Mouse (Mus musculus): ENCODE results near the gene Lamtor2.

Lamtor2 gene

DNA sequence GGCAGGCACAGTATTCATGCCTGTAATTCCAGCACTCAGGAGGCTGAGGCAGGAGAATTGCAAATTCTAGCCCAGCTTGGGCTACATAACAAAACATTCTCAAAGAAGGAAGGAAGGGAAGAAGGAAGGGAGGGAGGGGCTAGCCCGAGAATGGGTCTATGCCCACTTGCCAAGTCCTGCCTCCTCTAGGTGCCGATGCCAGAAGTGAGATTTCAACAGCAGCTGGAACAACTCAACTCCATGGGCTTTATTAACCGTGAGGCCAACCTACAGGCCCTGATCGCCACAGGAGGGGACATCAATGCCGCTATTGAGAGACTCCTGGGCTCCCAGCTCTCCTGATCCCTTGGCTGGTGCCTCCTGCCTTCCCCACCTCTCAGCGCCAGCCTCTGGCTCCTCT is 15.0 kb upstream of the Lamtor2 start:
- no peak for DNase-seq (ENCODE audit: low spot score)

DNA sequence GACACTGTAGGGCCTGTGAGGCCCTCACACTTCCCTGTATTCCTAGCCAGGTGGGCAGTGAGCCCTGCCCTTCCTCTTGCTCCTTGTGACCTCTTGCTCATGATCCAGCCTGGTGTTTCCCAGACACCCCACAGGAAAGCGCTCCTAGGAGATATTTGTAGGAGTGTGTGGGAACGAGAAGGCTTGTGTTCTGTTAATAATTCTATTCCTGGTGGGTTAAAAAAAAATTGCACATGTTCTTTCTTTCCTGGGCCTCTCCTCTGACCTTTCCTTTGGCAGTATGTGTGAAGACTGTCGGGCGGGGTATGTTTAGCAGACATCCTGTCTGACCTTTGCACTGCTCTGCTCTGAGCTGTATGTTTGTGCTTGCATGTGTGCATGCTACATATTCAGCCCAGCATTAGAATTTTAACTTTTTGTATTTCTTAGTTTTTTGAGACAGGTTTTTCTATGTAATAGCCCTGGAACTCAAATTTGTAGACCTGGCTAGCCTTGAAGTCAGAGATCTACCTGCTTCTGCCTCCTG is 13.7 kb upstream of the Lamtor2 start:
- no peak for DNase-seq (ENCODE audit: low spot score)

- no peak for DNase-seq (ENCODE audit: low spot score)
Observed at GRCm38 (mm10) chr3:88566116-88566515, 13.2 kb upstream of the Lamtor2 start.

DNA sequence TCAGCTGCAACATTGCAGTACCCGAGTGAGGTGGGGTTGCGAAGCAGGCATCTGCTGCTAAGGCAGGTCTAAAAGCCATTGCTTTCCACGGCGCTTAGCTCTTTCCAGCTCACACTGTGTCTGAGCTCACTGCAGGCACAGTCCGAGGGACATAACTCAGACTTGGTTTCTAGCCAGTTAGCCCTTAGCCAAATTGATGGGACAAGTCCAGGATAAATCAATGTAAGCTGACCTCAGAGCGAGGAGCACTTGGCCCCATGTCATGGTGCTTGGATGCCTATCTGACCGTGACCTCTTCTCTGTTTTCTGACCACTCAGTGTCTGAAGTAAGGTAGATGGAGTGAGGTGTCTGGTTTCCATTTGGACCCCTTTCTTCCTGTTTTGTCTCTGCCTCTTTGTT is 11.1 kb upstream of the Lamtor2 start:
- no peak for DNase-seq (ENCODE audit: low spot score)

DNA sequence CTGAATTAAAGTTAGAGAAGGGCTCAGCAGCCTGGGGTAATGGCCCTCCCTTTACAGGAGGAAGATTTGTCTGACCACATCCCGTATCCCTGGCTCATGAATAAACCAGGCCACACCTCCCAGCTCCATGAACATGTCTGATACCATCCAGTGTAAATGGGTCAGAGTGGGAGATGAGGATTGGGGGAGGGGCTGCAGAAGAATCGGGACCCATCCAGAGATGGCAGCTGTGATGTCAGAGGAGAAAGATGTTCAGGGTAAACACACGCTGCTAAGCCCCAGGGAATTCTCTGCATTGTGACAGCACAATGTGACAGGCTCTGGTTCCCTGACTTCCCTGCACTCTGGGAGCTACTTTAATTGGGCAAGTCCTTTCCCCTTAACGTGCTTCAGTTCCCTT is 10.6 kb upstream of the Lamtor2 start:
- no peak for DNase-seq (ENCODE audit: low spot score)

GRCm38 (mm10) chr3:88561989-88562388 is 9.1 kb upstream of the Lamtor2 start:
- no peak for DNase-seq (ENCODE audit: low spot score)

DNA sequence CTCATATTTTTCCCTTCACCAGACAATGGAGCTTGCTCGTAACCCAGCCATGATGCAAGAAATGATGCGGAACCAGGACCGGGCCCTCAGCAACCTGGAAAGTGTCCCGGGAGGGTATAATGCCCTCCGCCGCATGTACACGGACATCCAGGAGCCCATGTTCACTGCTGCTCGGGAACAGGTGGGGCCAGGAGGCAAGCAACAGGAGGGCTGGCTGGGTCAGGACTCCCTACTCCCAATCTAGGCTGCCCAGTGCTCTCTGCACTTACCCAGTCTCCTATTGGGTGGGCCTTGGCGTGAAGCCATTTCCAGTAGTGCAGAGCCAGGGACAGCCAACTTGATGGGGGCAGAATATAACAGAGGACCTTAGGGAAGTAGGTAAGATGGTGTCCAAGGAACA is 6.7 kb upstream of the Lamtor2 start:
- no peak for DNase-seq (ENCODE audit: low spot score)

DNA sequence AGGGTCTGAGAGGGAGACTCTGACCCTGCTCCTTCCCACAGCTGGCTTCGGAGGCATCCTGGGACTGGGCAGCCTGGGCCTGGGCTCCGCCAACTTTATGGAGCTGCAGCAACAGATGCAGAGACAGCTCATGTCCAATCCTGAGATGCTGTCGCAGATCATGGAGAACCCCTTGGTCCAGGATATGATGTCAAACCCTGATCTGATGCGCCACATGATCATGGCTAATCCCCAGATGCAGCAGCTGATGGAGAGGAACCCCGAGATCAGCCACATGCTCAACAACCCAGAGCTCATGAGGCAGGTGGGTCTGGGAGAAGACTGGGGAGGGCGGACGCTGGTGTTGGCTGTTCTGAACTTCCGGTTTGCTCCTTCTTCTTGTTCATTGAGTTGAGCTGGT is 3.7 kb upstream of the Lamtor2 start:
- DNase-seq (ENCODE audit: low spot score), result no peak

DNA sequence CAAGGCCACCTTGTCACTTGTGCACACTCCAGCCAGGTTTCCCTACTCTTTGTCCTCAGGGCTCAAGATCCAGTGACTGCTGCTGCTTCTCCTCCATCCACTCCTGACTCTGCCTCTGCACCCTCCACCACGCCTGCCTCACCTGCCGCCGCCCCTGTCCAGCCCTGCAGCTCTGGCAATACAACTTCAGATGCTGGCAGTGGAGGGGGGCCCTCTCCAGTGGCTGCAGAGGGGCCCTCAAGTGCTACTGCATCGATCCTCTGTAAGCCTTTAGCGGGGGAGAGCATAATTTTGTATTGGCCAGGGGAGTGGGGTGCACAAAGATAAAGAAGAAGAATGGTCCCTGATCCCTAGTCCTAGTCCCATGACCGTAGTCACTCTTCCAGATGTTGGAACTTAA is 2.9 kb upstream of the Lamtor2 start:
- DNase-seq (ENCODE audit: low spot score), result no peak

- DNase-seq (ENCODE audit: low spot score), result no peak
Observed at GRCm38 (mm10) chr3:88555069-88555605, 2.3 kb upstream of the Lamtor2 start.

DNA sequence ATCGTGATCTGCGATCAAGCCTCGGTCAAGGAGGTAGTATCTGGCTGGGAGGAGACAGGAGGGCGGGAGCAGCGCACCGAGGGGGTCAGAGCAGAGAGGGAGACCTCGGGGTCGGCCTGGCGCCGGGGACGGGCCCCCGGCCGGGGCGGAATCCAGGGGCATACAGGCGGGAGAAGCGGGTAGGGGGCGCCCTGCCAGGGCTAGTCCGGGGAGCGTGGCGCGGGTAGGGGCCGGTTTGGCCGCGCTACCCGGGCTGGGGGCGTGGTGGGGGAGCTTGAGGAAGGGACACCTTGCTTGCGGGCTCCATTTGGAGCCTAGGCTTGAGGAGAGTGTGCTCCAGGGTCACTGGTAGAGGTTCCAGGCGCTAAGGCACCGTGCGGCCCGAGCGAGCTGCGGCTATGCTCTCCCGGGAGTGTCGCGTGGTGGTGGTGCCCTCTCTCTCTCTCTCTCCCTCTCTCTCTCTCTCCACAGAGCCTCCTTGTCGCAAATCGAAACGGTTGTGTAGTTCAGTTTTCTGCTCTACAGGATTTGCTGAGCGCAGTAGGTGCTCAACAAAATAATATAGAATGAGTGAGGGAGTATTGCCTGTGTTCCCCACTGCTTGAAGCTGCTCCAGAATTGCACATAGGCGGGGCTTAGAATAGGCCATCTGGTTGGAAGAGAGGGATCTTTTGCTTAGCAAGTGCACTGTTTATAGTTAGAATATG is 1.2 kb upstream of the Lamtor2 start:
- DNase-seq (ENCODE audit: low spot score), result no peak

GRCm38 (mm10) chr3:88553525-88553879 is 628 bp upstream of the Lamtor2 start, which contains the start of gene Ubqln4:
TSS of gene Ubqln4 (plus strand) at chr3:88553758.
- peak; percentile 65 for DNase-seq (ENCODE audit: low spot score)

GRCm38 (mm10) chr3:88552082-88552645 is 710 bp downstream of the Lamtor2 start:
- DNase-seq (ENCODE audit: low spot score), result no peak

DNA sequence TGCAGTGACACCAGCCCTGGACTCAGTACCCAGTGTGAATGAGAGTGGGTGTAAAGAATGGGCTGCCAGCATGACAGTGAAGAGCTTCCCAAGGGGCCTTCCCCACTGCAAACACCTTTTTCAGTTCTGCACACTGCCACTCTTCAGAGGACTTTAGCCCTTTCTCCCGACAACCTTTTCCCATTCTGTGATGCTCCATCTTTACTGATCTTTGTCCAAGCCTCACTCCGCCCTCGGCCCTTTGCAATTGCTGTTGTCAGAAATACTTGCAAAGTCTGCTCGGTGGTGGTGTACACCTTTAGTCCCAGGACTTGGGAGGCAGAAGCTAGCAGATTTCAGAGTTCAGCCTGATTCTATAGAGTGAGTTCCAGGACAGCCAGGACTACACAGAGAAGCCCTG is 1.3 kb downstream of the Lamtor2 start:
- no peak for DNase-seq (ENCODE audit: low spot score)

DNA sequence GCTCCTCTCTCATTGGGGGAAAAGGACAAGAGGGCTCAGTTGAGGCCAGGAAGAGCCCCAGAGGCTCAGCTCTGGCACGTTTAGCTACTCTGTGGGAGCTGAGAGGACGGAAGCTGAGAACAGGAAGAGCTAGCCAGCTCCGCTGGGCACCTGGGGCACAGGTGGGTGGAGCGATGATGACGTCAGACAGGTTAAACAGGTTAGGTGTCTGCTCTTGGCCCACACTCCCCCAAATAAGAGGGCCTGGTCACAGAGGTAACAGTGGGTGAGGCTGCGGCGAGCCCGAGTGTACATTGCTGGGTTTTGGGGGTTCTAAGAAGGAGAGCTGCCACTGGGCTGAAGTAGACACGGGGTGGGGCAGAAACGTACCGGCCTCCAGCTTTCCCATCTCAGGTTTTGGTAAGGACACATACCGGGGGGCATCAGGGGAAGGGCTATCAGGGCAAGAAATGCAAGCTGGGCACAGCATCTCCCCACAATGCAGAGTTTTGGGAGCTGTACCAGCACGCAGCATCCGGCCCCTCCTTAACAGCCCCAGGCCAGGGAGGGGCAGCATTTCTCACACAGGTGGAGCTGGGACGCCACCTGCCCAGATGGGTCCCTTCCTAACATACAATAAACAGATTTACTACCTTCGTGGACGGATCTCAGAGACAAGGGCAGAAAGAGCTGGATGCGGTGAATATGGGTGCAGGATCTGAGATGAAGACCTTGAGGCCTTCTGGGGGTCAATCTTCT is 4.5 kb downstream of the Lamtor2 start, which contains the start of gene Rab25:
Gene Rab25, minus strand, starts transcription at position 121 of the 738 bp plus-strand sequence.
- no peak for DNase-seq (ENCODE audit: low spot score)

- DNase-seq (ENCODE audit: low spot score), result no peak
Observed at GRCm38 (mm10) chr3:88546674-88547418, 6.0 kb downstream of the Lamtor2 start.

GRCm38 (mm10) chr3:88544955-88545591 is 7.8 kb downstream of the Lamtor2 start:
- no peak for DNase-seq (ENCODE audit: low spot score)

GRCm38 (mm10) chr3:88544514-88544913 is 8.4 kb downstream of the Lamtor2 start:
- no peak for DNase-seq (ENCODE audit: low spot score)

GRCm38 (mm10) chr3:88543651-88544410 is 9.0 kb downstream of the Lamtor2 start:
- no peak for DNase-seq (ENCODE audit: low spot score)

DNA sequence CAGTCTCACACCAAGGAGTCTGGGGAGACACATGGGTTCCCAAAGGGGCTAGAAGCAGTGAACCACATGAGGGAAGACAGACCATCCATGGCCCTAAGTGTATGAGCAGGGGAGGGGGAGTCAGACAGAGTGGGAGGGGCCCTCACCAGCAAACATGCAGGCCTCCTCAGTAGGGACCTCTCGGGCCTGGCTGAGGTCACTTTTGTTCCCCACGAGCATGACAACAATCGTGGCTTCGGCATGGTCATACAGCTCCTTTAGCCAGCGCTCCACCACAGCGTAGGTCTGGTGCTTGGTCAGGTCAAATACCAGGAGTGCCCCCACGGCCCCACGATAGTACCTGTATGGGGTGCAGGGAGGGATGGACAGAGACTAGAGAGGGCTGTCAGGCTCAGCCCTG is 9.7 kb downstream of the Lamtor2 start:
- DNase-seq (ENCODE audit: low spot score), result no peak

DNA sequence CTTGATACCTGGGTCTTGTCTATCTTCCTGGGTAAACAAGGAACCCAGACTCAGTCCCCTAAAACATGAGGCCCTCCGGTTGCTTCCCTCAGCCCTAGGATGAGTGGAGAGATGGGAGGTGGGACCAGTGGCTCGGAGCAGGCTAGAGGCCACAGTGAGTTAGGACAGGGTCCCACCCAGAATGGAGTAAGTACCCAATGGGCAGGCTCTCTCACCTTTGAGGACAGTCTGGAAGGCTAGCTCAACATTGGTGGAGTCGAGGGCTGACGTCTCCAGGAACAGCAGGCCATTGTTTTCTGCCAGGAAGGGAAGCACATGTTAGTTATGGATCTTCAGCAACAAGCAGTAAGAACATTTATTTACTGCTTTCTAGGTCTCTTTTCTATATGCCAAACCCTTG is 10.4 kb downstream of the Lamtor2 start:
- no peak for DNase-seq (ENCODE audit: low spot score)
